Comparison of ENCODE assay signal across 26 mouse cellular contexts in the genomic region with DNA sequence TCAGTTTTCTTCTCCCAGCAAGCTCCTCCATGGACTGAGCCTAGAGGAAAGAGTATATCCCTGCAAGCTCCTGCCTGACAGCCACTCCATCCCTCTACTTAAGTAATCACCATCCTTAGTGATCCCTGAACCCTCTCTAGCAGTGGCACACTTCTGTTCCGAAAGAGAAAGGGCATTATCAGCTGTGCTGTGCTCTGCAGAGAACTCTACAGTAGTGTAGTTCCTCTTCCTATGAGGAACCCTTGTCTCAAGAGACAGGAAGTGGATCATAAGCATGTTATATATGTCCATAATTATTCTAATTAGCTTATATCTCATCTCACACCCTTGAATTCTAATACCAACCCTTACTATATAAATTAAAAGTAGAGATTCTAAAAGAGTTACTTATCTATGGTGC.
DNase-seq lines count a peak whose midpoint lies in the region; ATAC-seq and TF ChIP-seq lines count a peak whose summit lies in the region.
"Had no signal": no experiment of that assay in that cellular context is flagged by ENCODE, and none has a peak within 500 bp of the region (broad histone marks: within the 10 kb centered on the region; RNA-seq: fewer than 3 reads in every experiment).

No protein-coding gene starts in this region.

- ATAC-seq in granulocyte monocyte progenitor cell, adult 5-6 weeks (replicated peaks; ENCODE audit: poor library complexity, severe bottlenecking), result peak; percentile 99
- peak; percentile 100 for ATAC-seq in megakaryocyte, adult 5-6 weeks (ENCODE audit: poor library complexity, severe bottlenecking)
- 0 out of 2 replicates have a peak, but pooled peaks have one; percentile 56 for ATAC-seq in neutrophil, adult 5-6 weeks (ENCODE audit: extremely low read depth, insufficient number of reproducible peaks, low FRiP score, poor library complexity, severe bottlenecking)
- no peak for ATAC-seq in intestine, embryonic 15.5 days
- ATAC-seq: activated CD4-positive, CD25-positive, alpha-beta regulatory T cell, adult 4 months; forebrain, embryonic 13.5 days; forebrain, embryonic 16.5 days had no signal

- no peaks in the 10 kb centered on the region for H3K4me1 ChIP-seq in liver, adult 2 months (ENCODE audit: control insufficient read depth, insufficient read depth, low read length)
- H3K4me1 ChIP-seq in intestine, embryonic 15.5 days (replicated peaks), result no peaks in the 10 kb centered on the region
- H3K4me1 ChIP-seq: embryonic facial prominence, embryonic 13.5 days; forebrain, embryonic 13.5 days; heart, embryonic 12.5 days; heart, embryonic 15.5 days; hindbrain, embryonic 15.5 days had no signal

- no peak overlapping the region for H3K27ac ChIP-seq in liver, adult 2 months (replicated peaks; ENCODE audit: insufficient read depth, low read depth, low read length)
- no peak overlapping the region for H3K27ac ChIP-seq in intestine, embryonic 15.5 days
- H3K27ac ChIP-seq: embryonic facial prominence, embryonic 13.5 days; forebrain, embryonic 13.5 days; heart, embryonic 15.5 days; hindbrain, embryonic 15.5 days had no signal

- H3K9ac ChIP-seq in liver, adult 2 months (ENCODE audit: low read depth, low read length), result no peak overlapping the region
- H3K9ac ChIP-seq in intestine, embryonic 15.5 days, result no peak overlapping the region
- H3K9ac ChIP-seq: embryonic facial prominence, embryonic 13.5 days; forebrain, embryonic 13.5 days; heart, embryonic 12.5 days; heart, embryonic 15.5 days; hindbrain, embryonic 15.5 days had no signal

- H3K4me3 ChIP-seq in liver, adult 2 months (ENCODE audit: insufficient read depth, low read depth, low read length), result no peak overlapping the region
- no peak overlapping the region for H3K4me3 ChIP-seq in intestine, embryonic 15.5 days (replicated peaks)
- H3K4me3 ChIP-seq: embryonic facial prominence, embryonic 13.5 days; erythroblast, embryonic 14.5 days; forebrain, embryonic 13.5 days; heart, embryonic 12.5 days; heart, embryonic 15.5 days; hindbrain, embryonic 15.5 days had no signal

- TF ChIP-seq POLR2A in liver, adult 2 months (IDR thresholded peaks at IDR 0.05; ENCODE audit: extremely low read depth, insufficient read depth, low read length), result no peak

- no peaks in the 10 kb centered on the region for H3K27me3 ChIP-seq in liver, adult 2 months (ENCODE audit: control insufficient read depth, insufficient read depth, low read length)
- H3K27me3 ChIP-seq in intestine, embryonic 15.5 days (replicated peaks), result no peaks in the 10 kb centered on the region
- H3K27me3 ChIP-seq: embryonic facial prominence, embryonic 13.5 days; forebrain, embryonic 13.5 days; heart, embryonic 12.5 days; heart, embryonic 15.5 days; hindbrain, embryonic 15.5 days had no signal

- H3K79me2 ChIP-seq in liver, adult 2 months (ENCODE audit: control insufficient read depth, insufficient read depth, low read length), result no peaks in the 10 kb centered on the region

- H3K4me2 ChIP-seq in intestine, embryonic 15.5 days (replicated peaks), result no peak overlapping the region
- H3K4me2 ChIP-seq: embryonic facial prominence, embryonic 13.5 days; forebrain, embryonic 13.5 days; heart, embryonic 12.5 days; heart, embryonic 15.5 days; hindbrain, embryonic 15.5 days had no signal

- DNase-seq in liver, adult 2 months (ENCODE audit: extremely low read depth, low read depth, low spot score), result peak; percentile 31
- DNase-seq in liver, result no peak
- no peak for DNase-seq in layer of hippocampus, postnatal 25 days (ENCODE audit: extremely low spot score in 1 of 2, low spot score in 1 of 2)
- DNase-seq in urinary bladder, postnatal 25 days (ENCODE audit: low spot score), result no peak
- DNase-seq: adrenal gland, adult 8-10 months; adrenal gland, postnatal 25 days; cerebellum, adult 18-20 months; cerebellum, adult 9-10 months; cerebellum, postnatal 14 days; gastrocnemius, postnatal 10 days; gastrocnemius, postnatal 36 days; heart, adult 11 months; heart, postnatal 10 days; heart, postnatal 36 days had no signal

- H3K36me3 ChIP-seq in liver, adult 2 months (ENCODE audit: control insufficient read depth, insufficient read depth, low read length), result no peaks in the 10 kb centered on the region
- no peaks in the 10 kb centered on the region for H3K36me3 ChIP-seq in intestine, embryonic 15.5 days
- H3K36me3 ChIP-seq: embryonic facial prominence, embryonic 13.5 days; heart, embryonic 12.5 days; heart, embryonic 15.5 days; hindbrain, embryonic 15.5 days had no signal

- 78% methylated on average over 1 of the region's 1 CpGs for WGBS in liver, adult 2 months
- WGBS in intestine, embryonic 15.5 days, result 83% methylated on average over 1 of the region's 1 CpGs

- no peak for TF ChIP-seq CTCF in liver, adult 2 months (IDR thresholded peaks at IDR 0.05; ENCODE audit: low read depth, low read length)

- no peaks in the 10 kb centered on the region for H3K9me3 ChIP-seq in intestine, embryonic 15.5 days
- H3K9me3 ChIP-seq: embryonic facial prominence, embryonic 13.5 days; forebrain, embryonic 13.5 days; heart, embryonic 12.5 days; heart, embryonic 15.5 days; hindbrain, embryonic 15.5 days had no signal
